Mouse (Mus musculus) cerebellum, adult 11 months (tissue): ENCODE data around the gene Itk.
"Not testable (repeated sequence)": the region's sequence is repeated elsewhere in the genome, so short reads cannot be mapped to it uniquely, and the experiment has no call there.

Experiments used
- DNase-seq: peaks from one replicate; pipeline ENCODE4 v3.0.0; 2022

Itk gene

GRCm38 (mm10) chr11:46389336-46390117, at the start of gene Itk:
Gene Itk (minus strand): TSS chr11:46389515.
- no peak for DNase-seq

GRCm38 (mm10) chr11:46437459-46438000, 48.2 kb upstream of the Itk start:
- no peak for DNase-seq

GRCm38 (mm10) chr11:46436760-46437458, 47.6 kb upstream of the Itk start, which contains the start of gene Med7:
Gene Med7 (plus strand): TSS chr11:46436925.
- peak; percentile 92 for DNase-seq

GRCm38 (mm10) chr11:46435363-46435762, 46.0 kb upstream of the Itk start:
- no peak for DNase-seq

- DNase-seq, result peak; percentile 77
These were observed 41.8 kb upstream of the Itk start for GRCm38 (mm10) chr11:46431129-46431528.

- no peak for DNase-seq
These were observed 40.8 kb upstream of the Itk start for GRCm38 (mm10) chr11:46430123-46430522.

- not testable (repeated sequence) for DNase-seq
These were observed 38.8 kb upstream of the Itk start for GRCm38 (mm10) chr11:46428131-46428530.

- DNase-seq, result no peak
These were observed 32.0 kb upstream of the Itk start for GRCm38 (mm10) chr11:46421086-46421888.

GRCm38 (mm10) chr11:46418860-46419259, 29.5 kb upstream of the Itk start:
- DNase-seq, result no peak

- no peak for DNase-seq
These were observed 29.1 kb upstream of the Itk start for GRCm38 (mm10) chr11:46418438-46418837.

GRCm38 (mm10) chr11:46410018-46410563, 20.8 kb upstream of the Itk start:
- no peak for DNase-seq

- DNase-seq, result peak; percentile 20
These were observed 17.4 kb upstream of the Itk start for GRCm38 (mm10) chr11:46406721-46407120.

- DNase-seq, result no peak
These were observed 15.7 kb upstream of the Itk start for GRCm38 (mm10) chr11:46404986-46405385.

- DNase-seq, result no peak
These were observed 12.2 kb upstream of the Itk start for GRCm38 (mm10) chr11:46401555-46401954.

- DNase-seq, result no peak
These were observed 9.6 kb upstream of the Itk start for GRCm38 (mm10) chr11:46398933-46399383.

- DNase-seq, result no peak
These were observed 9.2 kb upstream of the Itk start for GRCm38 (mm10) chr11:46398473-46398872.

GRCm38 (mm10) chr11:46397900-46398299, 8.6 kb upstream of the Itk start:
- DNase-seq, result no peak

GRCm38 (mm10) chr11:46396860-46397179, 7.5 kb upstream of the Itk start:
- no peak for DNase-seq

GRCm38 (mm10) chr11:46396167-46396859, 7.0 kb upstream of the Itk start, which contains the start of gene Fam71b:
Gene Fam71b (plus strand): TSS chr11:46396559.
- DNase-seq, result no peak

- no peak for DNase-seq
These were observed 6.4 kb upstream of the Itk start for GRCm38 (mm10) chr11:46395698-46396097.

GRCm38 (mm10) chr11:46395088-46395487, 5.8 kb upstream of the Itk start:
- no peak for DNase-seq

GRCm38 (mm10) chr11:46393413-46393812, 4.1 kb upstream of the Itk start:
- no peak for DNase-seq
